Mouse (Mus musculus) MEL (cell line): Measurements from ENCODE around the gene Nutf2-ps1. TPM values are rescaled to one million over a fixed set of nuclear protein-coding genes. Genes with fewer than 3 reads are reported as not detected.

Experiments used
- DNase-seq: peaks from one replicate; pipeline ENCODE4 v3.0.0; 2011; ENCODE audit warnings: low read depth, low spot score
- H3K27ac ChIP-seq: 2 replicates; pipeline ENCODE4 v1.5.1; 2012; ENCODE audit warnings: low read depth, mild to moderate bottlenecking, control low read depth, low read length, moderate library complexity; ENCODE audit not compliant: control insufficient read depth
- H3K27me3 ChIP-seq, 2 experiments: fragments of 150-350 bp in 1 of 2; sonication (generic) in 1 of 2; 2 replicates each; pipeline ENCODE4 v1.6.1; 2012; ENCODE audit warnings: low read length in 2 of 2, mild to moderate bottlenecking in 2 of 2, improper control_type of control experiment in 1 of 2, moderate library complexity in 1 of 2; ENCODE audit not compliant: insufficient read depth in 2 of 2, control insufficient read depth in 1 of 2
- H3K36me3 ChIP-seq, 2 experiments: 2 replicates each; pipeline ENCODE4 v1.6.1; 2012 to 2014; ENCODE audit warnings: low read length in 2 of 2, improper control_type of control experiment in 1 of 2, inconsistent platforms in 1 of 2, mild to moderate bottlenecking in 1 of 2; ENCODE audit not compliant: insufficient read depth in 2 of 2, control insufficient read depth in 1 of 2
- H3K4me1 ChIP-seq, 2 experiments: fragments of 150-350 bp in 1 of 2; sonication (generic) in 1 of 2; 2 replicates each; pipeline ENCODE4 v1.6.1; 2012; ENCODE audit warnings: low read length in 2 of 2, improper control_type of control experiment in 1 of 2, mild to moderate bottlenecking in 1 of 2; ENCODE audit not compliant: insufficient read depth in 2 of 2, control insufficient read depth in 1 of 2
- H3K4me3 ChIP-seq, 2 experiments: fragments of 150-350 bp in 1 of 2; sonication (generic) in 1 of 2; 2 replicates each; pipeline ENCODE4 v1.5.1; 2012; ENCODE audit warnings: low read depth in 2 of 2, low read length in 2 of 2, mild to moderate bottlenecking in 2 of 2, moderate library complexity in 2 of 2, control low read depth in 1 of 2, improper control_type of control experiment in 1 of 2; ENCODE audit not compliant: control insufficient read depth in 1 of 2, insufficient read depth in 1 of 2
- H3K79me2 ChIP-seq: 2 replicates; pipeline ENCODE4 v1.6.1; 2012; ENCODE audit warnings: mild to moderate bottlenecking, low read length, moderate library complexity; ENCODE audit not compliant: control insufficient read depth, poor library complexity, insufficient read depth
- H3K9ac ChIP-seq: 2 replicates; pipeline ENCODE4 v1.6.1; 2012; ENCODE audit warnings: low read depth, mild to moderate bottlenecking, control low read depth, low read length, moderate library complexity; ENCODE audit not compliant: control insufficient read depth, poor library complexity, severe bottlenecking
- H3K9me3 ChIP-seq: fragments of 150-350 bp; sonication (generic); replicated peaks from 2 replicates; pipeline ENCODE4 v1.6.1; 2012; ENCODE audit warnings: mild to moderate bottlenecking, low read length, improper control_type of control experiment, moderate library complexity; ENCODE audit not compliant: insufficient read depth
- BHLHE40 ChIP-seq: IDR thresholded peaks from 2 replicates; pipeline ENCODE4 v1.6.1; 2012; ENCODE audit warnings: low read depth, mild to moderate bottlenecking, inconsistent platforms, low read length, improper control_type of control experiment, borderline replicate concordance
- CHD1 ChIP-seq: IDR thresholded peaks from 2 replicates; pipeline ENCODE4 v1.6.1; 2012; ENCODE audit warnings: low read depth, mild to moderate bottlenecking, inconsistent platforms, low read length, improper control_type of control experiment
- CTCF ChIP-seq, 3 experiments: IDR thresholded peaks in 2 of 3; conservative IDR thresholded peaks in 1 of 3; 2 replicates each; pipeline ENCODE4 v1.5.1; 2011 to 2012; ENCODE audit warnings: low read length in 3 of 3, low read depth in 2 of 3, mild to moderate bottlenecking in 2 of 3, improper control_type of control experiment in 1 of 3, inconsistent platforms in 1 of 3, mixed read lengths in 1 of 3, moderate library complexity in 1 of 3; ENCODE audit not compliant: control insufficient read depth in 1 of 3, insufficient read depth in 1 of 3, poor library complexity in 1 of 3, severe bottlenecking in 1 of 3
- E2F4 ChIP-seq: IDR thresholded peaks from 2 replicates; pipeline ENCODE4 v1.6.1; 2011; ENCODE audit warnings: low read depth, low read length, improper control_type of control experiment, borderline replicate concordance
- ELF1 ChIP-seq: IDR thresholded peaks from 2 replicates; pipeline ENCODE4 v1.6.1; 2014; ENCODE audit warnings: low read depth, mild to moderate bottlenecking, inconsistent platforms, low read length, improper control_type of control experiment, moderate library complexity
- EP300 ChIP-seq, 2 experiments: IDR thresholded peaks; 2 replicates each; pipeline ENCODE4 v1.6.1; 2011; ENCODE audit warnings: improper control_type of control experiment in 2 of 2, low read length in 2 of 2, low read depth in 1 of 2, mild to moderate bottlenecking in 1 of 2
- GABPA ChIP-seq: IDR thresholded peaks from 2 replicates; pipeline ENCODE4 v1.6.1; 2012; ENCODE audit warnings: low read depth, mild to moderate bottlenecking, inconsistent platforms, low read length, improper control_type of control experiment, moderate library complexity
- JUND ChIP-seq: IDR thresholded peaks from 2 replicates; pipeline ENCODE4 v1.6.1; 2011; ENCODE audit warnings: low read depth, mild to moderate bottlenecking, improper control_type of control experiment, low read length
- KAT2A ChIP-seq: conservative IDR thresholded peaks from 2 replicates; pipeline ENCODE4 v1.6.1; 2012; ENCODE audit warnings: low read depth, low read length, improper control_type of control experiment, inconsistent platforms
- MAFK ChIP-seq: IDR thresholded peaks from 2 replicates; pipeline ENCODE4 v1.6.1; 2011; ENCODE audit warnings: low read depth, mild to moderate bottlenecking, low read length, improper control_type of control experiment, borderline replicate concordance
- MAX ChIP-seq: IDR thresholded peaks from 2 replicates; pipeline ENCODE4 v1.6.1; 2011; ENCODE audit warnings: low read length, improper control_type of control experiment
- MEF2A ChIP-seq: IDR thresholded peaks from 2 replicates; pipeline ENCODE4 v1.6.1; 2014; ENCODE audit warnings: low read depth, mild to moderate bottlenecking, inconsistent platforms, low read length, improper control_type of control experiment; ENCODE audit not compliant: poor library complexity, insufficient replicate concordance, severe bottlenecking; ENCODE audit errors: extremely low read depth
- MXI1 ChIP-seq: IDR thresholded peaks from 2 replicates; pipeline ENCODE4 v1.6.1; 2011; ENCODE audit warnings: mild to moderate bottlenecking, low read depth, low read length, improper control_type of control experiment
- MYB ChIP-seq: IDR thresholded peaks from 2 replicates; pipeline ENCODE4 v1.6.1; 2011; ENCODE audit warnings: mild to moderate bottlenecking, low read depth, low read length, improper control_type of control experiment
- POLR2A ChIP-seq, 2 experiments: IDR thresholded peaks; 2 replicates each; pipeline ENCODE4 v1.6.1; 2011 to 2012; ENCODE audit warnings: low read length in 2 of 2, mild to moderate bottlenecking in 2 of 2, control low read depth in 1 of 2, improper control_type of control experiment in 1 of 2, low read depth in 1 of 2, moderate library complexity in 1 of 2; ENCODE audit not compliant: control insufficient read depth in 1 of 2, insufficient read depth in 1 of 2, poor library complexity in 1 of 2
- POLR2AphosphoS2 ChIP-seq: IDR thresholded peaks from 2 replicates; pipeline ENCODE4 v1.6.1; 2011; ENCODE audit warnings: low read length, improper control_type of control experiment
- RAD21 ChIP-seq: IDR thresholded peaks from 2 replicates; pipeline ENCODE4 v1.6.1; 2011; ENCODE audit warnings: mild to moderate bottlenecking, low read depth, low read length, improper control_type of control experiment
- SIN3A ChIP-seq: IDR thresholded peaks from 2 replicates; pipeline ENCODE4 v1.6.1; 2012; ENCODE audit warnings: low read length, improper control_type of control experiment, inconsistent platforms
- TBP ChIP-seq: IDR thresholded peaks from 2 replicates; pipeline ENCODE4 v1.8.0; 2011; ENCODE audit warnings: low read depth, low read length, improper control_type of control experiment
- UBTF ChIP-seq: IDR thresholded peaks from 2 replicates; pipeline ENCODE4 v1.6.1; 2012; ENCODE audit warnings: low read depth, mild to moderate bottlenecking, inconsistent platforms, low read length, improper control_type of control experiment, moderate library complexity, borderline replicate concordance; ENCODE audit not compliant: insufficient read depth
- ZC3H11A ChIP-seq: IDR thresholded peaks from 2 replicates; pipeline ENCODE4 v1.6.1; 2012; ENCODE audit warnings: low read depth, mild to moderate bottlenecking, inconsistent platforms, low read length, improper control_type of control experiment
- ZKSCAN1 ChIP-seq: IDR thresholded peaks from 2 replicates; pipeline ENCODE4 v1.6.1; 2012; ENCODE audit warnings: low read depth, mild to moderate bottlenecking, inconsistent platforms, low read length, improper control_type of control experiment, moderate library complexity
- ZMIZ1 ChIP-seq: IDR thresholded peaks from 2 replicates; pipeline ENCODE4 v1.6.1; 2012; ENCODE audit warnings: low read depth, mild to moderate bottlenecking, inconsistent platforms, low read length, improper control_type of control experiment, moderate library complexity
- ZNF384 ChIP-seq: IDR thresholded peaks from 2 replicates; pipeline ENCODE4 v1.6.1; 2012; ENCODE audit warnings: low read depth, mild to moderate bottlenecking, inconsistent platforms, low read length, improper control_type of control experiment
- polyA plus RNA-seq, 2 experiments: library from polyadenylated mRNA; stranded (reverse) in 1 of 2; unstranded in 1 of 2; fragments of >175 nt in 1 of 2; fragments of >200 nt in 1 of 2; gene quantifications; 2 replicates each; pipeline versions ENCODE4 v1.2.1 to v1.2.4; 2012; ENCODE audit warnings: low replicate concordance in 2 of 2, low read depth in 1 of 2; ENCODE audit not compliant: insufficient read length in 2 of 2, insufficient read depth in 1 of 2, missing spikeins in 1 of 2
- total RNA-seq: library from RNA; depleted of rRNA; stranded (reverse); fragments of 300-350 nt; gene quantifications from 2 replicates; pipeline ENCODE4 v1.2.3, GENCODE M21; 2012

Gene Nutf2-ps1
- total and polyA plus RNA-seq, 3 experiments, result 53.1 to 398 TPM; not detected in 1

DNA sequence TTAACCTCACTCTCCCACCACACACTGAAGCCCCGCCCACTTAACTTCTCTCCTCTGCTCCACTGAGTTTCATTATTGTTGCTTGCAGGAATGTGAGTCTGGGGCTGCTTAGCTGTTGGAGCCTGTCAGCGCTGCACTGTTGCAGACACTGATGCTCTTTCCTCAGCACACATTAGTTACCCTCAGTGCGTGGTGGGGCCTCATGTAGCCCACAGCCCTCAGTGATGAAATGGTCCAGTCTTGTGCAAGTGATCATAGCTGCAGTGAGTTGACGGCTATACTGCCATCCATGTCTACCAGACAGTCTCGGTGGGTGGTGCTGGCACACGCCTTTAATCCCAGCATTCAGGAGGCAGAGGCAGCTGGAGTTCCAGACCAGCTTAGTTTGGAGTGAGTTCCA, 20.1 kb upstream of the Nutf2-ps1 start:
- Histone ChIP-seq H3K9me3 (no peaks in the 10 kb centered on the region), H3K36me3 (peaks cover 10 to 59% of the 10 kb centered on the region in 2 experiments), H3K9ac (no peak overlapping the region), H3K4me3 (no peak overlapping the region), H3K4me1 (no peaks in the 10 kb centered on the region), H3K27me3 (no peaks in the 10 kb centered on the region), H3K27ac (no peak overlapping the region), H3K79me2 (peaks cover 55% of the 10 kb centered on the region)
- TF ChIP-seq POLR2A (IDR thresholded peaks at IDR 0.05; ENCODE audit: control insufficient read depth in 1 of 2, insufficient read depth in 1 of 2, low read depth in 1 of 2, low read length in 2 of 2, poor library complexity in 1 of 2) (0 out of 4 replicates have a peak, but pooled peaks of 1 of the 2 experiments have one; percentile 14), GABPA (no peak), ZC3H11A (no peak), E2F4 (no peak), MXI1 (no peak), MYB (no peak), ELF1 (no peak), ZNF384 (no peak)
- no peak for DNase-seq

DNA sequence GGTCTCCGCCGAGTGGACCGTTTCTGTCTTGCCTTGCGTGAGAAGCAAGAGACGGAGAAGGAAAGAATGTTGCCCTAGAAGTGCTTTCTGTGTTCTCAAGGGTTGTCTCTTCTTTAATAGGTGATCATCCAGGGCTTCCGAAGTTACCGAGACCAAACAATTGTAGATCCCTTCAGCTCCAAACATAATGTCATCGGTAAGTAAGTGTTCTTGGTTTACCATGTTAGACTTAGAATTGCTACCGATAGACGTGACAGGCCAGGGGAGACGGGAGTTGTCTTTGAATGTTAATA, 12.4 kb upstream of the Nutf2-ps1 start:
- H3K79me2 ChIP-seq, result peaks cover 45% of the 10 kb centered on the region
- no peaks in the 10 kb centered on the region for H3K27me3 ChIP-seq
- peak overlapping the region; percentile 97 for H3K9ac ChIP-seq
- no peak overlapping the region for H3K27ac ChIP-seq
- peak overlapping the region; percentile 62 to 86 for H3K4me3 ChIP-seq
- DNase-seq, result peak; percentile 62
- peaks cover 19 to 25% of the 10 kb centered on the region in 2 experiments for H3K4me1 ChIP-seq
- peaks cover 19 to 30% of the 10 kb centered on the region in 2 experiments for H3K36me3 ChIP-seq
- no peak for TF ChIP-seq MAX
- TF ChIP-seq MAFK, result no peak
- TF ChIP-seq UBTF, result no peak
- no peak for TF ChIP-seq TBP
- no peak for TF ChIP-seq KAT2A
- TF ChIP-seq POLR2AphosphoS2, result no peak
- no peak for TF ChIP-seq SIN3A
- no peak for TF ChIP-seq CHD1
- TF ChIP-seq RAD21, result no peak
- TF ChIP-seq JUND, result no peak
- TF ChIP-seq CTCF (IDR thresholded peaks at IDR 0.05 in 2 of 3, conservative IDR thresholded peaks at IDR 0.05 in 1 of 3; ENCODE audit: control insufficient read depth in 1 of 3, insufficient read depth in 1 of 3, low read depth in 2 of 3, low read length in 3 of 3, poor library complexity in 1 of 3, severe bottlenecking in 1 of 3), result no peak
- TF ChIP-seq ZKSCAN1, result no peak
- TF ChIP-seq ZMIZ1, result no peak
- TF ChIP-seq MEF2A, result no peak
- TF ChIP-seq EP300 (IDR thresholded peaks at IDR 0.05; ENCODE audit: low read depth in 1 of 2, low read length in 2 of 2), result no peak
- no peak for TF ChIP-seq BHLHE40
- TF ChIP-seq GABPA, result no peak
- H3K9me3 ChIP-seq, result no peaks in the 10 kb centered on the region
